Mouse (Mus musculus) gastrocnemius, postnatal 14 days (tissue): Measurements from ENCODE around the gene Prr11. TPM values are rescaled to one million over a fixed set of nuclear protein-coding genes. Genes with fewer than 3 reads are reported as not detected.
A peak's percentile ranks its signal among the peaks of the same experiment; 100 is the strongest.

Experiments
- DNase-seq: peaks from one replicate; pipeline ENCODE4 v3.0.0; 2021; ENCODE audit warnings: mixed read lengths
- intact Hi-C: fragments of 180-260 bp; cut with DNase I; formaldehyde crosslinking; loops from one replicate; pipeline ENCODE4 v1.15.1; 2025; ENCODE audit warnings: low total_unique reads
- long read RNA-seq, 2 experiments: library from polyadenylated mRNA; stranded (forward); transcript quantifications; one replicate each; pipeline ENCODE4 v2.0.0; 2021
- total RNA-seq, 2 experiments: library from RNA; stranded (reverse); gene quantifications; 2 replicates each; pipeline ENCODE4 v1.2.3; 2021

The Prr11 gene
- 1 to 10 TPM; 1.6 TPM for total RNA-seq
- long read RNA-seq, experiment 1, partial matches to known transcripts = 0 of 2 reads
- long read RNA-seq, experiment 1, other reads (novel, unspliced or antisense) = 2 of 2 reads
- long read RNA-seq, experiment 2, partial matches to known transcripts = 0 of 1 reads
- long read RNA-seq, experiment 2, other reads (novel, unspliced or antisense) = 1 of 1 reads

DNA sequence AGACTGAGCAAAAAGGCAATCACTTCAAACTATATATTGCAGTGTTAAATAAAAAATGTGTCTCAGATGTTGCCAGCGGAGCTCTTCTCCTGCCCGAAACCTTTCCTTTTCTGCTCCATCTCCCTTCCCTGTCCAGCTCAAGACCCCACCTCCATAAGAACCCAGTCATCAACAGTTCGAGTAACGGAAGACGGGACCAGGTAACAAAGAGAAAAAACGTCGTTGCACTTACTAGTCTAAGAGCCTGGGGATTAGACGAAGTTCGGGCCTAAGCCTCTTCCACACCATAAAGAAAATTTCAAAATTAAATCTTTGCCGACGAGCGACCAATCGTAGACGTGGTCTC, at the start of gene Prr11:
TSS of gene Prr11 (minus strand) at position 300 of the 346 bp plus-strand sequence.
- intact Hi-C loops = no loop called here
- DNase-seq = no peak

DNA sequence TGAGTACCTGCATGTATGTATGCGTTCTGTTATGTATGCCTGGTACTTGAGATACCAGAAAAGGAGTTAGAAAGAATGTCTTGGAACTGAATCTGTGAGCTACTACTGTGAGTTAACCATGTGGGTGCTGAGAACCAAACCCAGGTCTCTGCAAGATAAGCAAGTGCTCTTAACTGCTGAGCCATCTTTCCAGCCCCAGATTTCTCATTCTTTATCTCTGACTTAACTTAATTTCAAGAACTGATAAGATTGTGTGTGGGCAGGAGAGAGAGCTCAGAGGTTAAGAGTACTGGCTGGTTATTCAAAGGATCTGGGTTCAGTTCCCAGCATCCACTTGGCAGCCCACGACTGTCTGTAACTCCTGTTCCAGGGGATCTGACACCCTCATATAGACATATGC, 49.5 kb upstream of the Prr11 start:
- intact Hi-C loops = no loop called here
- DNase-seq = no peak

DNA sequence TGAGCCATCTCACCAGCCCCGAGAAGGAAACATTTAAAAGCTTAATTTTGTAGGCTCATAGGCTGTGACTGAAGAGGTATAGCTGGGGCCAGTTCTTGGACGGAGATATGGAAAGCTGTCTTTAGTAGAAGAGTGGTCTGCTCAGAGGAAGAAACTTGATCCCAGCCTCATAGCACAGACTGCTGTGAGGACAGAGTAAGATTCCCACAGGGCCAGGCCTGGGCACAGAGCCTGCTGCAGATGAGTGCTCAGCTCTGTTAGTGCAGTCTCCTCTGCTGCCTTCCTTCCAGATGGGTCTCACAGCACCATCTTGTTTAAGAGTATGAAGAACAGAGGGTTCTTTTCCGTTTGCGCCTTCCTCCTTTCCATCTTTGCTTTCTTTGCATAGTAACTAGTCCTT, 27.7 kb upstream of the Prr11 start:
- DNase-seq = peak; percentile 12
- intact Hi-C loops = no loop called here

DNA sequence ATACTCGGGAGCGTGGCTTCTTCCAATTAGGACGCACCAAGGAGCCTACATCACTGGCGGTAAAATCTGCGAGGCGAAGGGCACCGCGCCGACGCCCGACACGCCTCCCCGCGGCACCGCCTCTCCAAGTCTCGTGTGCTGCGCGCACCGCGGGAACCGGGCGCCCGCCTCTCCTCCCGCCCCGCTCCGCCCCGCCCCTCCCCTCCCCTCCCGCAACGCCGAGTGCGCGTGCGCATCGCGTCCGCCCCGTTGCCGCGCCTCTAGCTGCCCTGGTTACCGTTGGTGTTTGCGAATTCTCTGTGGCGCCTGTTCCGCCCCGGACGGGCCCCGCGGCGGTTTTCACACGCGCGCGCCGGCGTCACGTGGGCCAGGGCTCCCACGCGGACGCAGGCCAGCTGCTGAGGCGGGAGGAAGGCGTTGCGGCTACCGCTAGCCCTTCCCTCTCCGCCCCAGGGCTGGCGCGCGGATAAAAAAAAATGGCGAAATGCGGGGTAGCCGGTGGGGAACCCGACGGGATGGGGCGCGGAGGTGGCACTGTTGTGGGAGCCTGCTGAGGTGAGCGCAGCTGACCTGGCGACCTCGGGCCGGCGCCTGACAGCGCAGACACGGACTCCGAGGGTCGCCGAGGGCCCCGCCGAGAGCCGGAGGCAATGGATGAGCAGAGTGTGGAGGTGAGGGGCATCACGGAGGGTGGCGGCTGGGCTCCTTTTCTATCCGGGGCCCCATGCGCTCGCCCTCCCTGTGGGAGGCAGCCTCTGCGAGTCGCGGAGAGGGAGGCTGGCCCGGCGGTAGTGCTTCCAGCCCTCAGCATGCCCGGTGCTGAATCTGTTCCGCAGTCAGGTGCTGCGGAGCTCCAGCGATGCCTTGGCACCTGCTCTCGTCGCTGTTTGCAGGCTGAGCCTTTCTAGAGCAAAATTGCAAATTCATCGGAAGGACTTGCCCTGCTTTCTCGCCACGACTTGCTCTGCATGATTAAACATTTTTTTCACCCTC, 18.6 kb upstream of the Prr11 start, which contains the start of gene Trim37:
TSS of gene Trim37 (plus strand) at position 254 of the 993 bp plus-strand sequence.
- intact Hi-C loops = no loop called here
- DNase-seq = peak; percentile 87

DNA sequence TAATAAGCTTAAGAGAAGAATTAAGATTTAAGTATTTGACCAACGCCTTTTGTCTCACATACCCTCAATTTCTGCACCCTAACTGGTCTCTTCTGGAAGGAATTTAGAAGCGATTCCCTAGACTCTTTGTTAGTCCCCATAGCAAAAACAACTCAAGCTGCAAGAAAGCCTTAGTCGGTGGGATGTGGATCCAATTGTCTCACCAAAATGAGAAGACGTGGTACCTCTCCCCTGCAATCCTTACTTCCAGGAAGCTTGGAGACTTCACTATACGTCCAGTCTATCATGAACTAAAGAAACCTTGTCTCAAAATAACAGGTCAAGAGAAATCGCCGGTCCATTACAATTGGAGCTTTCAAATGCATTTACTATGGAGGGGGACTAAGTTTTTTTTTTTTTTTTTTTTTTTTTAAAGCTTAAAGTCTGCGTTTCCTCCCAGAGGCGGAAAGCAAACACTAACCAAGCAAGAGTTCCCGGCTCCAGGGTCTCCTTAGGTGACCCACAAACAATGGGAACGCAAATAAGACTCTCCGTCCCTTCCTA, 17.8 kb upstream of the Prr11 start:
- DNase-seq = no peak
- intact Hi-C loops = no loop called here

DNA sequence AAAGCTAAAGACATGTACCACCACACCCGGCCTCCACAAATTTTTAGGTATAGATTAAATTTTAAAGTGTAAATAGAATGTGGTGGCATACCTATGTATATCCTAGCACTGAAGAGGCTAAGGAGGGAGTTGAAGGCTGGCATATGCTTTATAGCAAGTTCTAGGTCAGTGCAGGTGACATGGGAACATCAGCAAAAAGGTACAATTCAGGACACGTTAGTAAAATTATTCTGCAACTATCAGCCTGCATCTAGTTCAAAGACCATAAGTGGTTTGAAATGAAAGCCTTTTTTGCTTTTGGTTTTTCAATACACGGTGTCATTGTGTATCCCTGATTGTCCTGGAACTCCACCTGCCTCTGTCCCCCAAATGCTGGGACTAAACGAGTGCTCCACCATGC, 17.1 kb upstream of the Prr11 start:
- intact Hi-C loops = no loop called here
- no peak for DNase-seq

DNA sequence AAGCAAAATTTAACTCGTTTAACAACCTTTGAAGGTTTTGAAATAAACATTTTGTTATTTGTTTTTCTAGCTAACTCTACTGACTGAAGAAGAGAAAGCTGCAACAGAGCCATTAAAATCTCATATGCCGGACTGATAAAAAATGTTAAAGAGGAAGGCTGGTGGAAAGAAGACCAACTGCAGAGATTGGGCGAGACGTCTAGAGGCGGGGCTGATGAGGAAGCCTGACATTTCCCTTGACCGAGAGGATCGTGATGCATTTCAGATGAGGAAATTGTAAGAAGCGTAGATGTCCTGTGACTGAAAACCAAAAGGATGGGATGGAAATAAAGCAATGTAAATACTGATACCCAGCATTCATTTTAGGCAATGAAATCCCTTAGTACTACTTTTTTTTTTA, 13.4 kb upstream of the Prr11 start:
- intact Hi-C loops = no loop called here
- DNase-seq = no peak

DNA sequence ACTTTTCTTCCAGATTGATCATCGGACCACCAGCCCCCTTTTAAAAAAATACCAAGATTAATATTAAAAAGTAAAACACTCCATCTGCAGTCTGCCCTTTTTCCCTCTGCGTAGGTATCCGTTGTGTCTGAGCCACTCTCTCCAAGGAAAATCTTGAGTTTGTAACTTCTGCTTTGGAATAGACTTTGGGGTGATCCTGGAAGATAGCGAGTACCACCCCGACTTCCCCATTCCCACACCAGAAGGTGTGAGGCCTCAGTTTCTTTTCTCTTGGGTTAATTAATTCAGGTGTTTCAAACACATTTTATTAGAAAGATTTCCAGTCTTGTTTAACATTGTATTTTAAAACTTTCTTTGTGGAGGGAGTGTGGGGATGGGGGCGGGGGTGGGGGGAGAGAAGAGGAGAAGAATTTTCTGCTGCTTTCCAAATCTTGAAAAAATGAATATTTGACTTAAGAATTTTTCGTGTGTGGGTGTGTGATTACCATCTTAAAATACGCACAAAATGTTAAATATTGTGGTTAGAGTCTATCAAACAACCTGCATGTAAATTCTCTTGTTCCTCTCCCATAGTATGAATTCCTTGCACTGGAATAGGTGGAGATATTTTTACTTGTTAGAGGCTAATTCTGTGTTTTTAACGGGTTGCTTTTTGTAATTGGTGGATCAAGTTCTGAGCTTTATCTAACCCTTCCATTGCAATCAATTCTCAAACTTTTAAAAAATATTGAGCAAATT, 1.8 kb upstream of the Prr11 start:
- no peak for DNase-seq
- intact Hi-C loops = no loop called here

DNA sequence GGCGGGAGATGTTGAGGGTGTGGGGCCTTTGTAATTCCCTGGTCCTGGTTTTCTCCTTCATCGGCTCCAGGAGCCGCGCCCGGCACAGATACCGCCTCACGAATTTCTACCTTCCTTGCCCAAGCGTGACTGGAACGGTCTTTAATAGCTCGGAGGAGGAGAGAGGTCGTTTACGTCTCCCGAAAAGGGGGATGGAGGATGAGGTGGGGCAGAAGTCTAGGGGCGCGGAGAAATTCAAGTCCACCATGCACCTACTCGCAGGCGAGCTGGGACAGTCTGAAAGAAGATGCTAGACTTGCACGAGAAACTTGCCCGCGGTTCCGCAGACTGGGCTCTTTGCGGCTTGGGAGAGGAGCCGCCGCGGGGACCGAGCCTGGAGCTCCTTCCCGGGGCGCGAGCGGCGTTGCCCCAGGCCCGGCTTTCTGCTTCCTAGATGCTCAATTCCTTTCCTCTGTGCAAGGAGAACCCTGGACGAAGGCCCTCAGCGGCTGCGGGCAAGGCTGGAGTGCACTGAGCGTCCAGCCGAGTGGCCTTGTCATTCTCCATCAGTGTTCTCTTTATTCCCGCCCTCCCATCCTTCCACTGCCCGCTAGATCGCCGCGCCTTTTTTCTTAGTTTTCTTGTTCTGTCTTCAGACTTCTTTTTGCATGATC, 1.1 kb upstream of the Prr11 start:
- DNase-seq = peak; percentile 6
- intact Hi-C loops = no loop called here

DNA sequence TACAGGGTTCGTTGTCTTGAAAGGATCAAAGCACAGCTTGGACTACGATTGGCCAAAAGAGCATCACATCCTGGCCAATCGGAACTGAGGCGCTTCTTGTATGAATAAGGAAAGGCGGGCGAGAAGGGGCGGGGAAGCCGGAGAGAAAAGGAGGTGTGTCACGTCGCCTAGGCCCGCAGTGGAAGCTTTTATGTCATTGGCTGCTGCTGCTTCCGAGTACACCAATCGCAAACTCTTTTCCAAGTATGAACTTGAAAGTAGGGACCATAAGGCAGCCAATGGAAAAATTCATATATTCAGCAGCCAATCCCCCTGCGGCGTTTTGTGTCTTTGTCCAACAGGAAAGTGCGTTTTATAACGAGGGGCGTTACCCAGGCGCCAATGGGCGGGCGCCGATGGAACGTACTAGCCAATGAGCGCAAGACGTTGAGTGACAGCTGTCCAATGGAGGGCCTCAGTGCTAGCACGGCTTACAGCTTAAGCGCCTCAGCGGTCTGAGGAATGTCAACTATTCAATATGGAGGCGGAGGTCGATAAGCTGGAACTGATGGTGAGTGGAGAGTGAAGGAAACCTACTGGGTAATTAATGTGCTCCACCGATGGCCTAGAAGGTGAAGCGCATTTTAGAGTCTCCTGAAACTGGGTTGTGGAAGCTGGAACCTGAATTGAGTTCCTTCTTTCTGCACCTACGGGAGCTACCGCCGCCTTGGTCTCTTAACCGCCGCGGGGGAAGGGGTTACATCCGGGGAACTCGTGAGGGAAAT, 429 bp upstream of the Prr11 start, which contains the start of gene Ska2:
TSS of gene Ska2 (plus strand) at position 480 of the 764 bp plus-strand sequence.
- DNase-seq = peak; percentile 96
- intact Hi-C loops = no loop called here

DNA sequence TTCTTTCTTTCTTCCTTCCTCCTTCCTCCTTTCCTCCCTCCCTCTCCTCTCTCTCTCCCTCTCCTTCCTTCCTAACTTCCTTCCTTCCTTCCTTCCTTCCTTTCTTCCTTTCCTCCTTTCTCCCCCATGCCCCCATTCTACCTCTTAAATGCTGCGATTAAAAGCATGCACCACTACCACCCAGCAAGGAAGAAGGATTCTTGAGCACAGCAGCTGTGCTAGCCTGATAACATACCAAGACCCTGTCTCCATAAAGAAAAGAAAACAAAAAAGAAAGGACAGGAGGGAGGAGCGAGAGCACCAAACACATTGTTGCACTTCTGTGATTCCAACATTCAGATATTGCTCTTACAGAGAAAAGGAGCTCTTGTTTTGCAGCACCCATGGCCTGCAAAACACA, 21.4 kb downstream of the Prr11 start:
- intact Hi-C loops = no loop called here
- DNase-seq = no peak

DNA sequence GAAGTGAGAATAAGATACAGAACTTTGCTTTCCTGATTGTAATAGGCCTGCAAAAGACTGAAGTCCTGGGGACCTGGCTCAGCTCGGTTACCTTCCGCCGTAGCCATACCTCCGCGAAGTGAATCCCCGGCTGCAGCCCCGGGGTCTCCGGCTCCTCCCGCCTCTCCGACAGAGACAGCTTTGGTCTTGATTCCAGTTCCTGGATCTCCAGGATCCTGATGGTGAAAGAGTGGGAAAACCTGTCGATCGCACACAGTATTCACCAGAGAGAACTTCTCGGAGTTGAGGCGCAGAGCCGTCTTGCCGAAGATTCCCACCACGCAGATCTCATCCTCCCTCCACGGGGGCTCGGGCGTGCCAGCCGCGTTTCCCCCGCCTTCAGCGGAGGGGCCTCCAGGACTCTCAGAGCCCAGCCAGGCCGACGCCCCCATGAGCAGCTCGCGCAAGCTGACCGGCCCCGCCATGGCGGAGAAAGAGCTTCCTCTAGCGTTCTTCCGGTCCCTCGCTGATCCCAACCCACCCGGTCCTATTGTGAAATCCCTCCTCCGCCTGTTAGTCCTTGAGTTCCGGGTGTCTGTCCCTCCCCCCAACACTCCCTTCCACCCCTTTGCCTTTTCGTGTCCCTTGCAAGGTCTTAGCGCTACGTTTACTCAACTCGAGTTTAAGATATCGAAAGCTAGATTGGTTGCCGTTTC, 22.1 kb downstream of the Prr11 start, which contains the start of gene Smg8:
TSS of gene Smg8 (minus strand) at position 485 of the 695 bp plus-strand sequence.
- intact Hi-C loops = no loop called here
- DNase-seq = peak; percentile 79

DNA sequence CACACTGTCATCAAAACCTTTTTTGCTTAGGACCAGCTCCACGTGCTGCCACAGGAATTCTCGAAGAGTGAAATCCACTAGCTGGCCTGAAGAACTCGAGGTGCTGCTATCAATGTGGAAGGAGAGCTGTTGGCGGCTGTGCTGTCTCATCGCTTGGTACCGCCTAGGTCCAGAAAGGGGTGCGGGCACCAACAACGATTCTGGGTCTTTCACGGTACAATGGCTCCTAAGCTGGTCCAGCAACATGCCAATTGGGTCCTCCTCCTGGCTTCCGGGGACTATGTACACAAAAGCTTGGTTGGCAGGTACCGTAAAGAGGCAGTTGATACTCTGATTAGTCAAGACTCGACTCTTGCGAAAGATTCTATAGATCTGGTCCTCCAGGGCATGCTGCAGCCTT, 23.0 kb downstream of the Prr11 start:
- intact Hi-C loops = no loop called here
- no peak for DNase-seq

DNA sequence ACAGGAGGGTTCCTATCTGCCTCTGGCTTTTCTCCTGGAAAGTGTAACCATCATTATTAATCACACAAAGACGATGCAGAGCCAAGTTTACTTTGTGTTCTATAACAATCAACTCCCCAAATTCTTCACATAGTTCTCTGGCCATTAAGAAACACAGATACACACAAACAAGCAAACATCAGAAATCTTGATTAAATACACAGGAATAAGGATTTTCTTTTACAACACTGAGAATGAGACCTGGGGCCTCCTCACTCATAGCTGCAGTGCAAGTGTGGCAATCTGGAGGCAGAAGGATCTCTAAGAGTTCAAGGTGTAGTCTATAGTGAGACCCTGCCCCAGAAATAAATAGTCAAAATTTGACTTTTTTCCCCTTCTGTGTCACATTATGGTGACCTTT, 24.8 kb downstream of the Prr11 start:
- intact Hi-C loops = no loop called here

DNA sequence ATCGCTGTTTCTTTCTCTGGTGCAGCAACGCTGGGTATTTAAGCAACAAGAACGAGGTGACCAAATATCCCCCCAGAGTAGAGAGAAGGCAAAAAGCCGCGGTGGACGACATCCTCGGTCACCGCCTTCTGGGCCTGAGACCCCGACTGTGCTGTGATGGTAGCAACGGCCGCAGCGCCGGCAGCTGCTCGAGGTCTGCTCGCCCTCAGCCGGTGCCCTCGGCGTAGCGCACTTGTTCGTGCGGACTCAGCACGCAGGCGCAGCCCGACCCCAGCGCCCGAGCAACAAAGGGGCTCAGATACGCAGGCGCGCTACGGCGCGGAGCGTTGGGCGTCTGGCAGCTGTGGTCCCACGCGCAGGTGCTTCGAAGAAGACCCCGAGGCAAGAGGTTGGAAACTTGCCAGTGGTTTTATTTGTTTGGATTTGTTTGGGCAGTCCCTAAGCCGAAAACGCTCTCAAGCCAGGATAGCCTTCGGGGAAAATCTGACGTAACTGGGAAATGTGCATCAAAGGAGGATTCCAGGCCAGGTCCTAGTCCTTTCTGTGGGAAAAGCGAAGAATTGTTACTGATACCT, 34.6 kb downstream of the Prr11 start, which contains the start of gene Gdpd1:
TSS of gene Gdpd1 (minus strand) at position 197 of the 575 bp plus-strand sequence.
- DNase-seq = peak; percentile 82
- intact Hi-C loops = no loop called here

More for the DNA sequence above, 24.8 kb downstream of the Prr11 start:
- DNase-seq = no peak

DNA sequence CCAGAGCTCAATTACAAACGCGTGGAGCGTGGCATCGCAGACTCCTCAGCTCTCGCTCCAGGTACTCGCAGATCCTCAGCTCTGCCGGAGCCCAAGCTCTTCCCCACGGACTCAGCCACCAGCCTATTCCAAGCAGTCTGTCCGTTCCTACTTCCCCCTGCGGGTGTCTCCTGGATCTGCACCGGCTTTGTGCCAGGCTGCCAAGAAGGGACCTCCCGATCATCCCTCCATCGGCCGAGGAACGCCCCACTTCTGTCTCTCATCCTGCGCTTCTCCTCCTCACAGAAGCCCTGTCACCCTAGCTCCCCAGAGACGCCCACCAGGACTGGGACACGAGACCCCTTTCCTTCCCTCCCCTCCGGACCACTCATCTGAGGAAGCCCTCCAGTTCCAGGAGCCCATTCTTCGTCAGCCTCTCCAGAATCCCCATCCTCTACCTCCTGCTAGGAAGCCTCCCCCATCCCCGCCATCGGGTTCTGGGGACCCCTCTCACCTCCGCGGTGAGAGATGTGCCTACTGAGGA, 35.1 kb downstream of the Prr11 start:
- peak; percentile 60 for DNase-seq
- intact Hi-C loops = no loop called here

DNA sequence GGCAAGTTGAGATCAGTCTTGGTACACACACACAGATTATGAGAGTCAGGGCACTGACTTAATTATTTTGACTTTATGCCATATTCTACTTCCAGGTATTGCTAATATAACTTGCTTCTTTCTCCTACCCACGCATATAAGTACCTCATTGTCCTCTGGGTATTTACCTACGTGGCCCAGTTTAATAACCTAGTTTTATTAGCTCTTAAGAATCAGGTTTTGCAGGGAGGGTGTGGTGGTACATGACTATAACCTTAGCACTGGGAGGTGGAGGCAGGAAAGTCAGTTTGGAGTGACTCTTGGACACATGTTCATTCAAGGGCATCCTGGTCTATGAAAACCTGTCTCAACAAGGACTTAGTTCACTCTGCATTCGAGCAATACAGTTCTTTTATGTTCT, 46.4 kb downstream of the Prr11 start:
- no peak for DNase-seq

More for the DNA sequence above, 46.4 kb downstream of the Prr11 start:
- intact Hi-C loops = no loop called here
